Mouse (Mus musculus) bone marrow, adult 2 months (tissue): ENCODE data around the gene Cdc42ep5.

Experiments used
- CTCF ChIP-seq: fragments of 200-500 bp; IDR thresholded peaks from 2 replicates; pipeline ENCODE4 v1.5.1; 2011; ENCODE audit warnings: low read length, control low read depth; ENCODE audit not compliant: control insufficient read depth, insufficient read depth
- POLR2A ChIP-seq: fragments of 200-500 bp; IDR thresholded peaks from 2 replicates; pipeline ENCODE4 v1.6.1; 2011; ENCODE audit warnings: low read depth, mild to moderate bottlenecking, control low read depth, low read length, borderline replicate concordance; ENCODE audit not compliant: control insufficient read depth

GRCm38 (mm10) chr7:4154356-4154755, 10.3 kb downstream of the Cdc42ep5 start:
- TF ChIP-seq POLR2A (no peak), CTCF (no peak)
